Mouse (Mus musculus): ENCODE data around the gene Atf7. TPM values are rescaled to one million over a fixed set of nuclear protein-coding genes. Genes with fewer than 3 reads are reported as not detected.

Atf7 gene
- polyA plus RNA-seq, 1 experiment from 2014 or later = 24.9 TPM

DNA sequence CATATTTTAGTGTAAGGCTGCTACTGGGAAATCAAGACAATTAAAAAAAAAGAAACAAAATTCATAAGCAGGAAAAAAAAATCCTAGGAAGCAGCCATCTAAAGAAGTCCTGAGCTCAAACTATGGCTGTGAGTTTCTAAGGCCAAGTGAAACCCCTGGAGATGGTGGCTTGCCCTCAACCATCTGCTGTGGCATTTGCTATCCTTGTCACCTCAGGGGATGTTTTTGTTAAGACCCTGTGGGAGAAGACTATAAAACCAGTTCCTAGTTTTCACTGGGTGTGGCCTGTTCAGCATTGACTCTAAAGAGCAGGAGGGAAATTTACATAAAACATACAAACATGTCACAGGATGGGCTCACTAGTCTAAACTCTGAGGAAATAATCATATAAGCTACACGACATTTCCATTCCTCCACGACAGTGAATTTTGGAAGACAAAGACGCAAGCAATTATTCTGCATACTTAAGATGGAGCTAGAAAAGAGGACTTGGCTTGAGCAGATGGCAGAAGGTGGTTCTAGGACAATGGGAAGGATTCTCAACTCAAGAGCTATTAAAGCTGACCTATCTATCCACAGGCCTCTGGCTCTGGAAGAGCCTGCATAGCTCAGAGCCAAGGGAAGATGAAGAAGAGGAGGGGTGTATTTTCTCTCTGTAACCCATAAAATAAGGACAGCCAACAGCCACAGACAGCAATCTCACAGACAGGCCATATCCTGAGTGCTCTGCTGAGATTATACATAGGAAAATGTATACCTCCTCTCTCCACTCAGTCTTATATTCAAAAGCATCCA lies 93.0 kb downstream of the Atf7 start:
- no peak for TF ChIP-seq CTCF (IDR thresholded peaks at IDR 0.05; ENCODE audit: low read depth)
- no peak overlapping the region for H3K27ac ChIP-seq
- no peaks in the 10 kb centered on the region for H3K9me3 ChIP-seq (replicated peaks; ENCODE audit: low read length)
- DNase-seq (ENCODE audit: low spot score) (no peak), ATAC-seq (replicated peaks; ENCODE audit: low FRiP score, low read depth) (no peak)
- H3K27me3 ChIP-seq (ENCODE audit: insufficient read depth, low read length) = no peaks in the 10 kb centered on the region
- WGBS = 92% methylated on average over 3 of the region's 3 CpGs
- H3K4me2 ChIP-seq (ENCODE audit: low read length) = no peak overlapping the region
- H3K4me3 ChIP-seq (replicated peaks; ENCODE audit: low read depth, low read length) = no peak overlapping the region
- H3K36me3 ChIP-seq (ENCODE audit: insufficient read depth, low read length) = peaks cover 67% of the 10 kb centered on the region
- H3K4me1 ChIP-seq (replicated peaks; ENCODE audit: insufficient read depth, low read length) = no peaks in the 10 kb centered on the region
- no peak overlapping the region for H3K9ac ChIP-seq (ENCODE audit: low read depth, low read length)

DNA sequence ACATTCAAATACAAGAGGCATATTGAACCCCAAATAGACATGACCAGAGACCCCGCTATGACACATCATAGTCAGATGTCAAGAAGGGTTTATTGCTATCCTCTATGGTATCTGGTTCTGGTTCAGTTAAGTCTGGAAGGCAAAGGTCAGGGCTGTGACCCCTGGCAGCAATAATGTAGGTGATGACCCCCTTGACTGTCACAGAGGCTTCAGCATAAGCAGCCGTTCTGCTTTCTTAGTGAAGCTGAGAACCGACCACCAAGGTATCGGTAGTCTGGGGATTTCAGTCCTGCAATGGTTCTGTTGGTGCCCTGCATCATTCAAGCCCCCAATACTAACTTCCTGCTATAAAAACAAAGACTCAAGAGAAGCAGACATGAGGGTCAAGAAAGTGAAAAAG lies 93.7 kb downstream of the Atf7 start:
- ATAC-seq (replicated peaks; ENCODE audit: low FRiP score, low read depth) = no peak
- Histone ChIP-seq H3K36me3 (ENCODE audit: insufficient read depth, low read length) (peaks cover 62% of the 10 kb centered on the region), H3K4me1 (replicated peaks; ENCODE audit: insufficient read depth, low read length) (no peaks in the 10 kb centered on the region), H3K9ac (ENCODE audit: low read depth, low read length) (no peak overlapping the region), H3K27ac (no peak overlapping the region), H3K27me3 (ENCODE audit: insufficient read depth, low read length) (no peaks in the 10 kb centered on the region), H3K4me2 (ENCODE audit: low read length) (no peak overlapping the region), H3K4me3 (replicated peaks; ENCODE audit: low read depth, low read length) (no peak overlapping the region), H3K9me3 (replicated peaks; ENCODE audit: low read length) (no peaks in the 10 kb centered on the region)
- no peak for TF ChIP-seq CTCF (IDR thresholded peaks at IDR 0.05; ENCODE audit: low read depth)
- no peak for DNase-seq (ENCODE audit: low spot score)
- WGBS = 59% methylated on average over 4 of the region's 4 CpGs

DNA sequence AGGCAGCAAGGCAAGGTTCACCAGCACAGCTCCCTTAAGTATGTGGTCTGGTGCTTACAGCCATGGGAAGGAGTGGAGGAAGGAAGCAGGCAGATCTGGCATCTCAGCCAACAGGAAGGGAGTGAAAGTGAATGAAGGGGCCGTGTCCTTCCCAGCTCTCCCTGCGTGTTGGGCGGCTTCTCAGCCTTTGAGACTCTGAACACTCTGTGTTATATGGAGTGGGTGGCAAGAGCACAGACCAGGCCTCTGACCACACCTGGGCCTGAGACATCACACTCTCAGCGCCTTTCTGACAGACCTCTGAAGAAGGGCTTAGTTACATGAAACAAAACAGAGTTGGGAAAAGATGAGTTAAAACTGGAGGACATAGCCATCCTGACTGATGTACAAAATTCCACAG lies 94.7 kb downstream of the Atf7 start:
- Histone ChIP-seq H3K9me3 (replicated peaks; ENCODE audit: low read length) (no peaks in the 10 kb centered on the region), H3K36me3 (ENCODE audit: insufficient read depth, low read length) (peaks cover 53% of the 10 kb centered on the region), H3K9ac (ENCODE audit: low read depth, low read length) (no peak overlapping the region), H3K4me2 (ENCODE audit: low read length) (no peak overlapping the region), H3K27ac (no peak overlapping the region), H3K4me3 (replicated peaks; ENCODE audit: low read depth, low read length) (no peak overlapping the region), H3K4me1 (replicated peaks; ENCODE audit: insufficient read depth, low read length) (no peaks in the 10 kb centered on the region), H3K27me3 (ENCODE audit: insufficient read depth, low read length) (no peaks in the 10 kb centered on the region)
- no peak for TF ChIP-seq CTCF (IDR thresholded peaks at IDR 0.05; ENCODE audit: low read depth)
- DNase-seq (ENCODE audit: low spot score) = no peak
- WGBS = 79% methylated on average over 4 of the region's 4 CpGs
- no peak for ATAC-seq (replicated peaks; ENCODE audit: low FRiP score, low read depth)

DNA sequence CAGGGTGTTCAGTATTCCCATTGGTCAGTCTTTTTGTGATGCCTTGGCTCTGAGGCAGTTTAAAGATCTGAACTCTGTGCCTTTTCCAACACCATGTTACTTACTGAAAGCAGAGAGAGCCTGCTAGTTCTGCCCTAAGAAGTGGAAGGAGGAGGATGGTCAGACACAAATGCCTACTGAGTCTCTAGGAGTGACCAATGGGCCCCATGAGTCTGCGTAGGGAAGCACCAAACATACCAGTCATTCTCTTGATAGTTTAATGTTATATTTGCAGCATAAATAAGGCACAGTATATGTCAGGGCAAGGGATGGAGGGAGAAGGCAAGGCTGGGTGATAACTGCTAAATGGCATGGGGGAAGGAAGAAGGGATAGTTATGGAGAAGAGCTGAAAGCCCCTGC lies 96.9 kb downstream of the Atf7 start:
- ATAC-seq (replicated peaks; ENCODE audit: low FRiP score, low read depth) (no peak), DNase-seq (ENCODE audit: low spot score) (no peak)
- TF ChIP-seq CTCF (IDR thresholded peaks at IDR 0.05; ENCODE audit: low read depth) = no peak
- Histone ChIP-seq H3K9ac (ENCODE audit: low read depth, low read length) (no peak overlapping the region), H3K4me3 (replicated peaks; ENCODE audit: low read depth, low read length) (no peak overlapping the region), H3K4me2 (ENCODE audit: low read length) (no peak overlapping the region), H3K4me1 (replicated peaks; ENCODE audit: insufficient read depth, low read length) (no peaks in the 10 kb centered on the region), H3K27ac (no peak overlapping the region), H3K27me3 (ENCODE audit: insufficient read depth, low read length) (no peaks in the 10 kb centered on the region), H3K9me3 (replicated peaks; ENCODE audit: low read length) (no peaks in the 10 kb centered on the region), H3K36me3 (ENCODE audit: insufficient read depth, low read length) (peaks cover 45% of the 10 kb centered on the region)
- 100% methylated on average over 1 of the region's 1 CpGs for WGBS

DNA sequence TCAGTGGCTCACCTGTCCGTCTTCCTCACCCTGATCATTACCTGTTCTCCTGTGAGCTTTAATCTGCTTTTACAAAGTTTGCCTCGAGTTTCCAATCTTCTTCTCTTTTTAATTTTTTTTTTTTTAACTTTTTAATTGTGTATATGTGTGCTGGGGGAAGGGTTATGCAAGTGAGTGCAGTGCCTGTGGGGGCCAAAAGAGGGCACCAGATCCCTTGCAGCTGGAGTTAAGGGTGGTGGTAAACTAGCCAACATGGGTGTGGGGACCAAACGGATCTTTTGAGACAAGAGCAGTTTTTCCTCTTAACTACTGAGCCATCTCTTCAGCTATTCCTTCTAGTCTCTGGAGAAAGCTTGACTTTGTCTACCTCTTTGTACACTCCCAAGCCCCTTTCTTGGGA lies 97.3 kb downstream of the Atf7 start:
- H3K27ac ChIP-seq = no peak overlapping the region
- H3K9ac ChIP-seq (ENCODE audit: low read depth, low read length) = no peak overlapping the region
- ATAC-seq (replicated peaks; ENCODE audit: low FRiP score, low read depth) (no peak), DNase-seq (ENCODE audit: low spot score) (no peak)
- H3K36me3 ChIP-seq (ENCODE audit: insufficient read depth, low read length) = peaks cover 42% of the 10 kb centered on the region
- H3K4me2 ChIP-seq (ENCODE audit: low read length) = no peak overlapping the region
- no peaks in the 10 kb centered on the region for H3K4me1 ChIP-seq (replicated peaks; ENCODE audit: insufficient read depth, low read length)
- H3K27me3 ChIP-seq (ENCODE audit: insufficient read depth, low read length) = no peaks in the 10 kb centered on the region
- H3K4me3 ChIP-seq (replicated peaks; ENCODE audit: low read depth, low read length) = no peak overlapping the region
- no peaks in the 10 kb centered on the region for H3K9me3 ChIP-seq (replicated peaks; ENCODE audit: low read length)
- TF ChIP-seq CTCF (IDR thresholded peaks at IDR 0.05; ENCODE audit: low read depth) = peak; percentile 52
- 78% methylated on average over 3 of the region's 3 CpGs for WGBS

DNA sequence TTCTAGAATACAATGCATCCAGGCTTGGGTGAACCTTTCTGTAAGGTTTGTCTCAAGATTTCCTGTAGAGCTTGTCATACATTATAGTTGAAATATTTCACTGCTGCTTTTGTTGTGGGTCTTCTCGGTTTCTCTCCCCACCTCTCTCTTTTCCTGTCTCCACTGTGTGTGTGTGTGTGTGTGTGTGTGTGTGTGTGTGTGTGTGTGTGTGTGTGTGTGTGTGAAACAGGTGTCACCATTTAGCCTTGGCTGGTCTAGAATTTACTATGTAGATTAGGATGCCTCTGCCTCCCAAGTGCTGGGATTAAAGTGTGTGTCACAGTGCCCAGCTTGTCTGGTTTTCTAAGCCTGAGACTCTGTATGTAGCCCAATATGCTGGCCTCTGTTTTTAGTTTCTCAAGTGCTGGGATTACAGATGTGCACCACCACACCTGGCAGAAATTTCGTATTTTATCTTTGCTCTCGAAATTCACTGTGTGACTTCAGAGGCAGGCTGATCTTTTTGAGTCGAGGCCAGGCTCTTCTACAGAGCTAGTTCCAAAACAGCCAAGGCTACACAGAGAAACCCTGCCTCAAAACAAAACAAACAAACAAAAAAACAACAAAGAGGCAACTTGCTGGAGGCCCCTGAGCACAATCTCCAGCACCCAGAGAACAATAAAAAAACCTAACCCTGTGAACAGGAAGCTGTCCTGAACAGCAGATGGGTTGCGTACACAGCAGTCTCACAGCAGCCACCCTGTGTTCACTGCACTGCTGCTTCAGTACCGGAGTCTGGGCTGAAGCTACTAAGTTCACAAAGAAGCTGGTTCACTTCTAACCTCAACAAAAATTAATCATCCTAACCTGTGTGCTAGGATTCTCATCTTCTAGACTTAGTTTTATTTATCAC lies 98.9 kb downstream of the Atf7 start:
- WGBS = 62% methylated on average over 6 of the region's 6 CpGs
- Histone ChIP-seq H3K9ac (ENCODE audit: low read depth, low read length) (no peak overlapping the region), H3K36me3 (ENCODE audit: insufficient read depth, low read length) (peaks cover 38% of the 10 kb centered on the region), H3K27ac (no peak overlapping the region), H3K27me3 (ENCODE audit: insufficient read depth, low read length) (no peaks in the 10 kb centered on the region), H3K4me2 (ENCODE audit: low read length) (no peak overlapping the region), H3K4me1 (replicated peaks; ENCODE audit: insufficient read depth, low read length) (no peaks in the 10 kb centered on the region), H3K9me3 (replicated peaks; ENCODE audit: low read length) (no peaks in the 10 kb centered on the region), H3K4me3 (replicated peaks; ENCODE audit: low read depth, low read length) (no peak overlapping the region)
- DNase-seq (ENCODE audit: low spot score) (no peak), ATAC-seq (replicated peaks; ENCODE audit: low FRiP score, low read depth) (no peak)
- TF ChIP-seq CTCF (IDR thresholded peaks at IDR 0.05; ENCODE audit: low read depth) = no peak

Measured in kidney, postnatal 0 days (tissue).